Mouse (Mus musculus) embryonic facial prominence, embryonic 13.5 days (tissue): ENCODE results near the gene Bola3. TPM values are rescaled to one million over a fixed set of nuclear protein-coding genes. Genes with fewer than 3 reads are reported as not detected.

ENCODE experiments used
- ATAC-seq: fragments of 200-750 bp; cut with Nextera tagmentation; 2 replicates; pipeline ENCODE4 v1.8.0; 2017; ENCODE audit warnings: low read depth; ENCODE audit not compliant: insufficient number of reproducible peaks, insufficient read depth, low FRiP score, low TSS enrichment
- H3K27ac ChIP-seq: fragments of 300-500 bp; sonication (generic); 2 replicates; pipeline ENCODE4 v1.5.1; 2015; ENCODE audit warnings: moderate library complexity, mild to moderate bottlenecking, inconsistent platforms
- H3K27me3 ChIP-seq: fragments of 300-500 bp; sonication (generic); 2 replicates; pipeline ENCODE4 v1.6.1; 2015; ENCODE audit warnings: mild to moderate bottlenecking, inconsistent platforms
- H3K36me3 ChIP-seq: fragments of 300-500 bp; sonication (generic); 2 replicates; pipeline ENCODE4 v1.6.1; 2015; ENCODE audit warnings: mild to moderate bottlenecking, inconsistent platforms
- H3K4me1 ChIP-seq: fragments of 300-500 bp; sonication (generic); 2 replicates; pipeline ENCODE4 v1.6.1; 2015; ENCODE audit warnings: inconsistent platforms
- H3K4me2 ChIP-seq: fragments of 300-500 bp; sonication (generic); 2 replicates; pipeline ENCODE4 v1.6.1; 2015; ENCODE audit warnings: moderate library complexity, mild to moderate bottlenecking, inconsistent platforms
- H3K4me3 ChIP-seq: fragments of 300-500 bp; sonication (generic); 2 replicates; pipeline ENCODE4 v1.5.1; 2015; ENCODE audit warnings: mild to moderate bottlenecking, inconsistent platforms
- H3K9ac ChIP-seq: fragments of 300-500 bp; sonication (generic); 2 replicates; pipeline ENCODE4 v1.6.1; 2015; ENCODE audit warnings: mild to moderate bottlenecking, inconsistent platforms
- H3K9me3 ChIP-seq: fragments of 300-500 bp; sonication (generic); 2 replicates; pipeline ENCODE4 v1.6.1; 2016; ENCODE audit warnings: inconsistent platforms
- WGBS: fragments of 180-500 bp; shearing (Covaris S2); methylation state at CpG from one replicate; pipeline ENCODE4 v1.1.7; 2015; ENCODE audit warnings: mixed read lengths; 5-methylcytosine and 5-hydroxymethylcytosine counted together
- polyA plus RNA-seq: library from polyadenylated mRNA; unstranded; fragments of >200 nt; fragmentation: Nextera tagmentation; extraction: Ambion mirVana; gene quantifications from 2 replicates; pipeline ENCODE4 v1.2.1, GENCODE M21; 2015

Gene Bola3
- polyA plus RNA-seq, 1 experiment from 2014 or later = 115 TPM

GRCm38 (mm10) chr6:83350172-83350571, 1.2 kb downstream of the Bola3 start:
- Histone ChIP-seq H3K36me3 (peaks cover 34% of the 10 kb centered on the region), H3K27ac (no peak overlapping the region), H3K9me3 (no peaks in the 10 kb centered on the region), H3K4me1 (peaks cover 18% of the 10 kb centered on the region), H3K4me3 (peak overlapping the region; percentile 88), H3K4me2 (peak overlapping the region; percentile 85), H3K27me3 (no peaks in the 10 kb centered on the region), H3K9ac (peak overlapping the region; percentile 93)
- WGBS = 84% methylated on average over 7 of the region's 7 CpGs
- no peak for ATAC-seq

GRCm38 (mm10) chr6:83350851-83351405, 2.0 kb downstream of the Bola3 start:
- no peak overlapping the region for H3K4me2 ChIP-seq
- peak overlapping the region; percentile 93; the same call in 1 of the 2 replicates for H3K9ac ChIP-seq
- H3K4me3 ChIP-seq = no peak overlapping the region

GRCm38 (mm10) chr6:83351490-83352160, 2.7 kb downstream of the Bola3 start:
- Histone ChIP-seq H3K9me3 (no peaks in the 10 kb centered on the region), H3K36me3 (peaks cover 41% of the 10 kb centered on the region), H3K27me3 (no peaks in the 10 kb centered on the region), H3K4me2 (no peak overlapping the region), H3K4me1 (peaks cover 18% of the 10 kb centered on the region), H3K27ac (peak overlapping the region; percentile 28; the same call in 1 of the 2 replicates), H3K9ac (peak overlapping the region; percentile 93; the same call in 1 of the 2 replicates), H3K4me3 (no peak overlapping the region)
- 81% methylated on average over 7 of the region's 7 CpGs for WGBS
- ATAC-seq = no peak

More at GRCm38 (mm10) chr6:83350851-83351405, 2.0 kb downstream of the Bola3 start:
- no peaks in the 10 kb centered on the region for H3K27me3 ChIP-seq
- WGBS = 89% methylated on average over 16 of the region's 16 CpGs
- peaks cover 18% of the 10 kb centered on the region for H3K4me1 ChIP-seq
- ATAC-seq = no peak
- H3K9me3 ChIP-seq = no peaks in the 10 kb centered on the region
- peaks cover 41% of the 10 kb centered on the region for H3K36me3 ChIP-seq
- no peak overlapping the region for H3K27ac ChIP-seq

- H3K4me3 ChIP-seq = no peak overlapping the region
- H3K4me2 ChIP-seq = no peak overlapping the region
- H3K4me1 ChIP-seq = peaks cover 18% of the 10 kb centered on the region
- H3K27me3 ChIP-seq = no peaks in the 10 kb centered on the region
- no peak for ATAC-seq
- no peaks in the 10 kb centered on the region for H3K9me3 ChIP-seq
- 93% methylated on average over 24 of the region's 24 CpGs for WGBS
- H3K36me3 ChIP-seq = peaks cover 50% of the 10 kb centered on the region
- H3K9ac ChIP-seq = 0 out of 2 replicates have a peak overlapping the region, but pooled peaks have one; percentile 27
- H3K27ac ChIP-seq = no peak overlapping the region
Observed at GRCm38 (mm10) chr6:83352666-83353410, 3.9 kb downstream of the Bola3 start.

- no peaks in the 10 kb centered on the region for H3K27me3 ChIP-seq
- H3K4me1 ChIP-seq = peaks cover 9% of the 10 kb centered on the region
- no peaks in the 10 kb centered on the region for H3K9me3 ChIP-seq
- ATAC-seq = no peak
- H3K9ac ChIP-seq = no peak overlapping the region
- H3K4me2 ChIP-seq = no peak overlapping the region
- no peak overlapping the region for H3K27ac ChIP-seq
- WGBS = 73% methylated on average over 9 of the region's 9 CpGs
- peaks cover 69% of the 10 kb centered on the region for H3K36me3 ChIP-seq
- H3K4me3 ChIP-seq = no peak overlapping the region
Observed at GRCm38 (mm10) chr6:83354856-83355781, 6.2 kb downstream of the Bola3 start.

- no peak overlapping the region for H3K27ac ChIP-seq
- H3K9me3 ChIP-seq = no peaks in the 10 kb centered on the region
- H3K4me2 ChIP-seq = no peak overlapping the region
- H3K4me1 ChIP-seq = no peaks in the 10 kb centered on the region
- ATAC-seq = no peak
- H3K36me3 ChIP-seq = peaks cover 78% of the 10 kb centered on the region
- WGBS = 19% methylated on average over 7 of the region's 7 CpGs
- no peak overlapping the region for H3K9ac ChIP-seq
- H3K27me3 ChIP-seq = no peaks in the 10 kb centered on the region
- no peak overlapping the region for H3K4me3 ChIP-seq
Observed at GRCm38 (mm10) chr6:83356569-83357138, 7.7 kb downstream of the Bola3 start.

- Histone ChIP-seq H3K27me3 (no peaks in the 10 kb centered on the region), H3K4me1 (no peaks in the 10 kb centered on the region), H3K9ac (no peak overlapping the region), H3K36me3 (peaks cover 76% of the 10 kb centered on the region), H3K4me2 (no peak overlapping the region), H3K9me3 (no peaks in the 10 kb centered on the region), H3K4me3 (no peak overlapping the region), H3K27ac (no peak overlapping the region)
- ATAC-seq = no peak
- 90% methylated on average over 10 of the region's 10 CpGs for WGBS
Observed at GRCm38 (mm10) chr6:83357436-83357835, 8.5 kb downstream of the Bola3 start.

- Histone ChIP-seq H3K4me1 (no peaks in the 10 kb centered on the region), H3K4me3 (no peak overlapping the region), H3K36me3 (peaks cover 67% of the 10 kb centered on the region), H3K9me3 (no peaks in the 10 kb centered on the region), H3K4me2 (no peak overlapping the region), H3K27ac (no peak overlapping the region; the same call in 1 of the 2 replicates), H3K27me3 (no peaks in the 10 kb centered on the region), H3K9ac (no peak overlapping the region)
- no peak for ATAC-seq
- WGBS = 60% methylated on average over 11 of the region's 11 CpGs
Observed at GRCm38 (mm10) chr6:83361523-83362248, 12.7 kb downstream of the Bola3 start.

- H3K9ac ChIP-seq = no peak overlapping the region
- no peak overlapping the region for H3K4me3 ChIP-seq
- H3K27me3 ChIP-seq = no peaks in the 10 kb centered on the region
- H3K9me3 ChIP-seq = no peaks in the 10 kb centered on the region
- WGBS = 88% methylated on average over 12 of the region's 12 CpGs
- H3K36me3 ChIP-seq = peaks cover 70% of the 10 kb centered on the region
- H3K4me2 ChIP-seq = no peak overlapping the region
- H3K4me1 ChIP-seq = no peaks in the 10 kb centered on the region
- no peak overlapping the region for H3K27ac ChIP-seq
- no peak for ATAC-seq
Observed at GRCm38 (mm10) chr6:83363075-83363474, 14.1 kb downstream of the Bola3 start.

- 92% methylated on average over 21 of the region's 21 CpGs for WGBS
- no peak for ATAC-seq
- Histone ChIP-seq H3K4me3 (no peak overlapping the region), H3K36me3 (peaks cover 95% of the 10 kb centered on the region), H3K4me1 (no peaks in the 10 kb centered on the region), H3K9ac (no peak overlapping the region), H3K4me2 (no peak overlapping the region), H3K27me3 (no peaks in the 10 kb centered on the region), H3K9me3 (no peaks in the 10 kb centered on the region), H3K27ac (no peak overlapping the region)
Observed at GRCm38 (mm10) chr6:83370316-83370965, 21.5 kb downstream of the Bola3 start.
